Mouse (Mus musculus) embryonic facial prominence, embryonic 14.5 days (tissue): ENCODE data around the gene Myl10. TPM values are rescaled to one million over a fixed set of nuclear protein-coding genes. Genes with fewer than 3 reads are reported as not detected.
"Not testable (repeated sequence)": the region's sequence is repeated elsewhere in the genome, so short reads cannot be mapped to it uniquely, and the experiment has no call there.

Experiments
- ATAC-seq: fragments of 200-750 bp; cut with Nextera tagmentation; 2 replicates; pipeline ENCODE4 v1.8.0; 2017; ENCODE audit warnings: low read depth, moderate number of reproducible peaks, moderate TSS enrichment
- DNase-seq: peaks from one replicate; pipeline ENCODE4 v3.0.0-alpha.2; 2015; ENCODE audit warnings: low spot score
- H3K27ac ChIP-seq: fragments of 300-500 bp; sonication (generic); replicated peaks from 2 replicates; pipeline ENCODE4 v1.5.1; 2014; ENCODE audit warnings: low read depth, mild to moderate bottlenecking, low read length, moderate library complexity
- H3K27me3 ChIP-seq: fragments of 300-500 bp; sonication (generic); replicated peaks from 2 replicates; pipeline ENCODE4 v1.6.1; 2014; ENCODE audit warnings: low read length; ENCODE audit not compliant: control insufficient read depth, insufficient read depth
- H3K36me3 ChIP-seq: fragments of 300-500 bp; sonication (generic); 2 replicates; pipeline ENCODE4 v1.6.1; 2014; ENCODE audit warnings: low read length, mixed read lengths; ENCODE audit not compliant: control insufficient read depth, insufficient read depth
- H3K4me1 ChIP-seq: fragments of 300-500 bp; sonication (generic); 2 replicates; pipeline ENCODE4 v1.6.1; 2014; ENCODE audit warnings: antibody characterized with exemption, low read length; ENCODE audit not compliant: control insufficient read depth, insufficient read depth
- H3K4me2 ChIP-seq: fragments of 300-500 bp; sonication (generic); 2 replicates; pipeline ENCODE4 v1.6.1; 2014; ENCODE audit warnings: low read depth, mild to moderate bottlenecking, low read length, moderate library complexity, mixed read lengths
- H3K4me3 ChIP-seq: fragments of 300-500 bp; sonication (generic); 2 replicates; pipeline ENCODE4 v1.5.1; 2014; ENCODE audit warnings: low read depth, mild to moderate bottlenecking, low read length
- H3K9ac ChIP-seq: fragments of 300-500 bp; sonication (generic); 2 replicates; pipeline ENCODE4 v1.6.1; 2014; ENCODE audit warnings: low read depth, mild to moderate bottlenecking, low read length, moderate library complexity, mixed read lengths
- H3K9me3 ChIP-seq: fragments of 300-500 bp; sonication (generic); 2 replicates; pipeline ENCODE4 v1.6.1; 2016; ENCODE audit warnings: low read length; ENCODE audit not compliant: control insufficient read depth
- WGBS: fragments of 180-500 bp; shearing (Covaris S2); extraction: QIAGEN DNeasy Blood & Tissue Kit; methylation state at CpG from one replicate; pipeline ENCODE4 v1.1.7; 2014; 5-methylcytosine and 5-hydroxymethylcytosine counted together
- polyA plus RNA-seq: library from polyadenylated mRNA; unstranded; fragments of >200 nt; fragmentation: Nextera tagmentation; extraction: Ambion mirVana; gene quantifications from 2 replicates; pipeline ENCODE4 v1.2.1, GENCODE M21; 2014

Myl10 gene
- not detected in 2 replicates for polyA plus RNA-seq

DNA sequence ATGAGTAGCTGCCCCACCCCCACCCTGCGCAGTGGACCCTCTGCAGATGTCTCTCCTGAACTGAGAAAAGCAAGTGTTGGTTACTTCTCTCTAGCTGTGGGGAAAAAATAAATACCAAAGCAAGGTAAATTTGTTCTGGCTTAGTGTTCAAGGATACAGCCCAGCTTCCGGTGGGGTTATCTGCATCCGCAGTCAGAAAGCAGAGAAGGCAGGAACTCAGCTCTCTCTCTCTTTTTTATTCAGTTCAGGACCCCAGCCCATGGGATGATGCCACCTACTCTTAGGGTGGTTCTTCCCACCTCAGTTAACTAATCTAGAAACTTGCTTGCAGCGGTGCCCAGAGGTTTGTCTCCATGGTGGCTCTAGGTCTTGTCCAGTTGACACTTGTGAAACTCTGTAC is at the start of gene Myl10:
Gene Myl10 (plus strand): TSS at position 363 of the 400 bp plus-strand sequence.
- no peak for ATAC-seq
- 90% methylated on average over 4 of the region's 4 CpGs for WGBS

DNA sequence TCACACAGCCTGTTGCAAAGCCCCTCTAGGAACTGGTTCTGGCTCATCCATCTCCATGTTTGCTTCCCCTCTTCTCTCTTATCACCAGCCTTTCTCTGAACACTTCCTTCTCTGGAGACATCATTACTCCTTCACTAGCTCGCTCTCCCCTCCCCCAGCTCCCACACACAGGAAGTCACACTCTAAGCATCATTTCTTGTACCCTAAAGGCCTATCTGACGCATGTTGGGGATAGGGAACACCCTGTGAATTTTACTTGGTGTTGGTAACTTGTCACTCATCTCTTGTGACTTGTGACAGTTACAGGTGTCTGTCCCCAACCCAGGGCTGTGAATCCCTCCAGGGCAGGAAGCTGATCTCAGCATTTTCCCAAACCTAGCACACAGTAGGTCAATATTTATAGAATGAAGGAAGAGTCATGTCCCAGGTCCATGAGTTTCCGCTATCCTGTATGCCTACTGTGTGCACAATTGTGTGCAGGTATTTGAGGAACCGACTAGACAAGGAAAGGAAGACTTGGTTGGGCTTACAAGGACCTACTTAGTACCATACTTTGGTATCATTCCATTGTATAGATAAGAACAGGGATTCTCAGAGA is 46.1 kb upstream of the Myl10 start:
- ATAC-seq (no peak), DNase-seq (no peak)
- no peaks in the 10 kb centered on the region for H3K36me3 ChIP-seq
- H3K4me2 ChIP-seq: no peak overlapping the region
- H3K9me3 ChIP-seq: no peaks in the 10 kb centered on the region; the same call in 1 of the 2 replicates
- no peak overlapping the region for H3K4me3 ChIP-seq
- no peaks in the 10 kb centered on the region for H3K4me1 ChIP-seq
- H3K27ac ChIP-seq: no peak overlapping the region
- 88% methylated on average over 4 of the region's 4 CpGs for WGBS
- H3K9ac ChIP-seq: no peak overlapping the region
- H3K27me3 ChIP-seq: no peaks in the 10 kb centered on the region

More for the DNA sequence above, at the start of gene Myl10:
- DNase-seq: no peak
- Histone ChIP-seq H3K9ac (no peak within 1 kb of the TSS), H3K4me1 (no peaks in the 10 kb centered on the region), H3K27ac (no peak within 1 kb of the TSS), H3K27me3 (no peaks in the 10 kb centered on the region), H3K9me3 (no peaks in the 10 kb centered on the region), H3K4me3 (no peak within 1 kb of the TSS), H3K36me3 (no peaks in the 10 kb centered on the region), H3K4me2 (no peak within 1 kb of the TSS)

DNA sequence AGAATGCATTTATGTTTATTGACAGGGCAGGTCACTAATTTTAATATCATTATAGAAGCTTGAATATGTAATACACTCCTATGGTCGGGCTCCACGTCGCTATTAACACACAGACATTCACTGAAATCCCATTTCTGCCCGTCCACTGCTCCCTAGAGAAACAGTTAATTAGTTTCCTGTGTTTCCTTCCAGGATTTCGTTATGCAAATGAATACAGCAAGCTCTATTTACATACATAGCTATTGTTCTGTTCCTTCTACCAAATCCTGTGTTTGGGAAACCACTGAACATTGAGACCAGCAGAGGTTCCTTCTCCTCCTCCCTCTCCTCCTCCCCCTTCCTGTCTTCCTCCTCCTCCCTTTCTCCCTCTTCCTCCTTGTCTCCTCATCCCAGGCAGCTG is 43.9 kb upstream of the Myl10 start:
- Histone ChIP-seq H3K4me1 (no peaks in the 10 kb centered on the region), H3K27ac (no peak overlapping the region), H3K36me3 (no peaks in the 10 kb centered on the region), H3K4me2 (no peak overlapping the region), H3K9me3 (no peaks in the 10 kb centered on the region; the same call in 1 of the 2 replicates), H3K27me3 (no peaks in the 10 kb centered on the region), H3K4me3 (no peak overlapping the region), H3K9ac (no peak overlapping the region)
- 60% methylated on average over 5 of the region's 5 CpGs for WGBS
- ATAC-seq (no peak), DNase-seq (no peak)

DNA sequence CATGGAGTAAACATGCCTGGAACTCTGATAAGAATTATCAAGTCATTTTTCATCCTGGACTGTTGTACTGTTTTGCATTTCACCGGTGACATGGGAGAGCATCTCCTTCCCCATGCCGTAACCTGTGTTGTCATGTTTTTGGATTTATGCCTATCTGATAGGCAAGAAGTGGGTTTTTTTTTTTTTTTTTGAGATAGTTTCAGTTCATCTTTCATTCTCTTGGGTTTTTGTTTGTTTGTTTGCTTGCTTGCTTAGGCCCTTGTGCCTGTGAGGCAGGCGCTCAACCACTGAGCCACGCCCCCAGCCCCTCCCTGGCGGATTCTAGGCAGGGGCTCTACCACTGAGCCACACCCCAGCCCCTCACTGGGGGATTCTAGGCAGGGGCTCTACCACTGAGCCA is 43.3 kb upstream of the Myl10 start:
- H3K27me3 ChIP-seq: no peaks in the 10 kb centered on the region
- H3K4me1 ChIP-seq: no peaks in the 10 kb centered on the region
- no peak overlapping the region for H3K9ac ChIP-seq
- no peaks in the 10 kb centered on the region; the same call in 1 of the 2 replicates for H3K9me3 ChIP-seq
- ATAC-seq (no peak), DNase-seq (no peak)
- no peak overlapping the region for H3K4me2 ChIP-seq
- no peaks in the 10 kb centered on the region for H3K36me3 ChIP-seq
- H3K27ac ChIP-seq: no peak overlapping the region
- no peak overlapping the region for H3K4me3 ChIP-seq
- 93% methylated on average over 5 of the region's 5 CpGs for WGBS

DNA sequence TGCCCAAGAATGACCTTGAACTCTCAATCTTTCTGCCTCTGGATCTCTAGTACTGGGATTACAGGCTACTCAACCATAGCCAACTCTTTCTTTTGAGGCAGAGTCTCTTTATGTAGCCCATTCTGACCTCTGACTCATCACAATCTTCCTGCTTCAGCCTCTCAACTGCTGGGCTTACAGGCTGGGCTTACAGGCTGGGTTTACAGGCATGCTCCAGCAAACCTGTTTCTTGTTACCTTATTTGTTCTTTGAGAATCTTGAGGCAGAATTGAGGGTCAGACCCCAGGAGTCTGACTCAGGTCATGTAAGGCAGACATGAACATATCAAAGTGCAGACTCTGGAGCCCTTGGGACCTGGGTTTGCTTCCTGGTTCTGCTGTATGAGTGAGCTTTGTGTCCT is 38.5 kb upstream of the Myl10 start:
- no peaks in the 10 kb centered on the region for H3K4me1 ChIP-seq
- ATAC-seq: no peak
- no peak overlapping the region for H3K4me2 ChIP-seq
- H3K36me3 ChIP-seq: no peaks in the 10 kb centered on the region
- H3K27ac ChIP-seq: no peak overlapping the region
- H3K9ac ChIP-seq: no peak overlapping the region
- no peaks in the 10 kb centered on the region for H3K27me3 ChIP-seq
- no peaks in the 10 kb centered on the region; the same call in 1 of the 2 replicates for H3K9me3 ChIP-seq
- H3K4me3 ChIP-seq: no peak overlapping the region
- no peak for DNase-seq

DNA sequence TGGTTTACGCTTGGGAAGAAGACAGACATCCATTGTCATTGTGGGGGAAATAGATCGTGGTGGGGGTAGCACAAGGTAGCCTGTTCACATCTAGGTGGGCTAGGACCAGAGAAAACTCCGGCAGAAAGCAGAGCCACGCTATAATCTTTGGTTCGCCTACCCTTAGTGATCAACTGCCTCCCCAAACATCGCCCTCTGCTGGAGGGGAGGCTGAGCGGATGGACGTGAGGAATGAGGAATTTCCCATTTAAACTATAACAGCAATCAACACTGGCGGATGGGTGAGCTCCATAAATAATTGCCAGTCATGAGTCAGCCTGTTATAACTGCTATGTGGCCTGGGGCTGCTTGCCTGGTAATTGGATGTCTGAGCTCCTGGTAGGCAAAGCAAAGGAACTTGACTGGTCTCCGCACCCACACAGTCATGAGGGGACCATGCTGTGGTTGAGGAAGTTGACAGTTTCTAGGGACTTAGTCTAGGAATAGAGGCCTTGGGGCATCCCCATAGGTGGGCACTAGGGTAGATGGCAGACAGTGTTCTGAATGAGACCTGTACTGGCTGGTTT is 36.0 kb upstream of the Myl10 start:
- H3K4me1 ChIP-seq: no peaks in the 10 kb centered on the region
- ATAC-seq (no peak), DNase-seq (no peak)
- no peak overlapping the region for H3K27ac ChIP-seq
- no peaks in the 10 kb centered on the region for H3K9me3 ChIP-seq
- 75% methylated on average over 10 of the region's 10 CpGs for WGBS
- H3K27me3 ChIP-seq: no peaks in the 10 kb centered on the region
- no peaks in the 10 kb centered on the region for H3K36me3 ChIP-seq
- no peak overlapping the region for H3K4me2 ChIP-seq
- no peak overlapping the region for H3K9ac ChIP-seq
- H3K4me3 ChIP-seq: no peak overlapping the region

DNA sequence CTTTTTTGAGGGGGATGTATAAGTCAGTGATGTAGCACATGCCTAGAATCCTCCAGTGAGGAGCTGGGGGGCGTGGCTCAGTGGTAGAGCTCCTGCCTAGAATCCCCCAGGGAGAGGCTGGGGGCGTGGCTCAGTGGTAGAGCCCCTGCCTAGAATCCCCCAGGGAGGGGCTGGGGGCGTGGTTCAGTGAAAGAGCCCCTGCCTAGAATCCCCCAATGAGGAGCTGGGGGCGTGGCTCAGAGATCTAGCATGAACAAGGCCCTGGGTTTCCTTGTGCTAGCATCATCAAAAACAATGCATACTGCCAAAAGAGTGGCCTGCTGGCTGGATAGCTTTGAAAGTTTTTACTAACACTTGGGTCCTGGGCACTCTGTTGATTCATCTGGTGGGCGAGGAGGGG is 32.2 kb upstream of the Myl10 start:
- H3K27ac ChIP-seq, H3K9ac ChIP-seq, H3K27me3 ChIP-seq, H3K36me3 ChIP-seq, ATAC-seq, H3K4me1 ChIP-seq, DNase-seq, H3K4me3 ChIP-seq, H3K9me3 ChIP-seq, H3K4me2 ChIP-seq: not testable (repeated sequence)
- WGBS: 74% methylated on average over 5 of the region's 5 CpGs

DNA sequence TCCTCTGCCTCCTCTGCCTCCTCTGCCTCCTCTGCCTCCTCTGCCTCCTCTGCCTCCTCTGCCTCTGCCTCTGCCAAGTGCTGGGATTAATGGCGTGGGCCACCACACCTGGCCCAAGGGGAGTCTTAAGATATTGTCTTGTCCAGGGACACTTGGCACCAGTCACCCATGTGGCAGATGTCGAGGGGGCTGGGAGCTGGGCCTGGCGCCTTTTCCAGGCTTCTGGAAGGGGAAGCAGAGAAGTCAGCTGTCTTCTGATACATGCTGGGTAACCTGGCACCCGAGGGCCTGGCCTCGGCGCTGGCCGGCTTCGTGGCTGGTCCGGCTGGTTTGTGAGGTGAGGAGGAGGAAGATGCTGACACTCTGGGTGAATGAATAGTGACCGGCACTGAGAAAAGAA is 30.7 kb upstream of the Myl10 start:
- H3K27ac ChIP-seq: no peak overlapping the region
- 74% methylated on average over 10 of the region's 10 CpGs for WGBS
- no peak overlapping the region for H3K4me2 ChIP-seq
- no peak overlapping the region for H3K4me3 ChIP-seq
- no peaks in the 10 kb centered on the region for H3K36me3 ChIP-seq
- H3K9ac ChIP-seq: no peak overlapping the region
- no peaks in the 10 kb centered on the region for H3K4me1 ChIP-seq
- DNase-seq (no peak), ATAC-seq (no peak)
- H3K9me3 ChIP-seq: no peaks in the 10 kb centered on the region
- H3K27me3 ChIP-seq: peaks cover 12% of the 10 kb centered on the region; the same call in 1 of the 2 replicates

DNA sequence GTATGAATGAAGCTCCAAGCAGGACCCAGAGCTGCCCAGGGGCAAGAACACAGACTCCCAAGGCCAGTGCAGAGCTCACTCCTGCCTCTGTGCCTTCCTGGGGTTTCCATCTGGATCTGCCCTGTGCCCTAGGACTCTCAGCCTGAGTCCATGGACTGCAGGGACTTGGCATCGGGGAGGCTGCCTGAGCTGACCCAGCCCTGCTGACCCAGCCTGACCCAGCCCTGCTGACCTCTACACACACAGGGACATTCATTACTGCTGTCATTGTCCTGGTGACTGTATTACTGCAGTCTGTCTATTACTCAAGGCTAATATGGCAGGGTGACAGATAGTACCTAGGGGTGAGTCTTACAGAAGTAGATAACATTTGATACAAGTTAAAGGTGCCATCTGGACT is 30.1 kb upstream of the Myl10 start:
- H3K36me3 ChIP-seq: no peaks in the 10 kb centered on the region
- H3K4me3 ChIP-seq: no peak overlapping the region
- 25% methylated on average over 1 of the region's 1 CpGs for WGBS
- no peak overlapping the region for H3K4me2 ChIP-seq
- ATAC-seq (no peak), DNase-seq (no peak)
- no peak overlapping the region for H3K27ac ChIP-seq
- no peaks in the 10 kb centered on the region for H3K4me1 ChIP-seq
- H3K27me3 ChIP-seq: peaks cover 12% of the 10 kb centered on the region; the same call in 1 of the 2 replicates
- no peaks in the 10 kb centered on the region for H3K9me3 ChIP-seq
- H3K9ac ChIP-seq: no peak overlapping the region
